Mouse (Mus musculus) testis, adult 2 months (tissue): ENCODE data around the gene Ap5b1.

Experiments used
- CTCF ChIP-seq: fragments of 200-500 bp; IDR thresholded peaks from 2 replicates; pipeline ENCODE4 v1.5.1; 2012; ENCODE audit warnings: low read depth, mild to moderate bottlenecking, inconsistent platforms, low read length, moderate library complexity; ENCODE audit not compliant: control insufficient read depth, insufficient read depth, insufficient replicate concordance
- POLR2A ChIP-seq: fragments of 200-500 bp; IDR thresholded peaks from 2 replicates; pipeline ENCODE4 v1.6.1; 2012; ENCODE audit warnings: low read depth, mild to moderate bottlenecking, inconsistent platforms, low read length, moderate library complexity; ENCODE audit not compliant: control insufficient read depth

DNA sequence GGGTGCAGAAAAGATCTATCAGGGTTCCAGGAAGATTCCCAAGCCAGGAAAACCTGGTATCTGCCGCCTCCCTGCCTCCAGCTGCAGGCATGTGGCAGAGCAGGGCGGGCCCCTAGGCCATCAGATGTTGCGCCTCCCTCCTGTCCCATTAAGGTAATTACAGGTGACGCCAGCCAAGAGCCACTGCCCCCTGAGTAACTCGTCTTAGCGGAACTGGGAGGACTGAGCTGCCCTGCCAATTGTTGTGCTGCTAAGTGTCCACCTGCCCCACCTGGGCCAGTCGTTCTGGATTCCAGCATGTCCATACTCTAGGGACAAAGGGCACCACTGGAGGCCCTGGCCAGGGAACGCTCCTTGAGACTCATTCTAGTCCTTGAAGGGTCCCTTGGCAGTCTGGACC, 14.0 kb upstream of the Ap5b1 start:
- TF ChIP-seq POLR2A (no peak), CTCF (no peak)
